Mouse (Mus musculus): ENCODE measurements around the gene Pard3b. TPM values are rescaled to one million over a fixed set of nuclear protein-coding genes. Genes with fewer than 3 reads are reported as not detected.

Pard3b gene
- polyA plus RNA-seq, 1 experiment from 2014 or later: 19.6 TPM

DNA sequence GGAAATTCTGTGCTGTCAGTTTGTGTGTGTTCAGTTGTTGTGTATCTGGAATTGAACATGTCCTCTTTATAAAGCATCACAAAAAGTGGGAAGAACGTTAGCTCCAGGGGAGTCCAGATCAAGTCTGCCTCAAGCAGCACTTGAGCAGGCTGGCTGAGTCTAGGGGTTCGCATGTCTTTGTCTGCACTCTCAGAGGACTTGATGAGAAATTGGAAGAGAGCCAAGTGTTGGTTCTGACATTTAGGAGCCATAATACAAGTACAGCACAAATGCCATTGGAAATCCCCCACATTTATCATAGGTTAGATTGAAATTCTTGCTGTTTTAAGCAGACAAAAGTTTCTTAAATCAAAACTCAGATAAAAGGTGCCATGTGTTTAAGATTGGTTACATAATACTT, 694.4 kb downstream of the Pard3b start:
- 28% methylated on average over 2 of the region's 2 CpGs for WGBS

DNA sequence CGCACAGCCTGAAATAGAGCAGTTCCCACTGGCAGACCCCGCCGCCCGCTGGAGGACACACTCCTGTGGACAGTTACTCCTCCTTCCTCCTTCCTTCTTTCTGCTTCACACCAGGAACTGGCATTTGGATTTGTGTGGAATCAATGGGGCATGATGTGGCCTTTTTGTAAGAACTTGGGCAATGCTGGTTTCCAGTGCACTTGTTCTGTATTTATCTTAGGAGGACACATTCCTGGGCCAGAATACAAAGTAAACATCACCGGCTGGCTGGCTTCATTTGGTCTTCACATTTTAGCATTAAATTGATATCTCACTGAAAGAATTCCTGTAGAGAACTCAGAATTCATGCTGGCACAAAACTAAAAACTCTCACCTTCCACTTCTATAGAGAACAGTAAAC, 695.6 kb downstream of the Pard3b start:
- 0 out of 2 replicates have a peak overlapping the region, but pooled peaks have one; percentile 18 for H3K27ac ChIP-seq (ENCODE audit: low read depth)
- H3K36me3 ChIP-seq (ENCODE audit: insufficient read depth): no peaks in the 10 kb centered on the region
- no peak overlapping the region for H3K9ac ChIP-seq
- no peak for TF ChIP-seq CTCF (IDR thresholded peaks at IDR 0.05; ENCODE audit: low read depth)
- peak; percentile 28; the same call in 1 of the 2 replicates for ATAC-seq (ENCODE audit: insufficient read depth)
- H3K4me1 ChIP-seq (ENCODE audit: insufficient read depth): peaks cover 14% of the 10 kb centered on the region
- no peaks in the 10 kb centered on the region for H3K27me3 ChIP-seq (ENCODE audit: insufficient read depth, low read length)
- DNase-seq: peak; percentile 83
- no peak overlapping the region for H3K4me2 ChIP-seq
- H3K9me3 ChIP-seq (ENCODE audit: low read depth, low read length): no peaks in the 10 kb centered on the region
- 72% methylated on average over 5 of the region's 5 CpGs for WGBS
- H3K4me3 ChIP-seq (ENCODE audit: low read depth, low read length): no peak overlapping the region

More for the DNA sequence above, 694.4 kb downstream of the Pard3b start:
- Histone ChIP-seq H3K9me3 (ENCODE audit: low read depth, low read length) (no peaks in the 10 kb centered on the region), H3K4me2 (no peak overlapping the region), H3K9ac (no peak overlapping the region), H3K4me1 (ENCODE audit: insufficient read depth) (peaks cover 14% of the 10 kb centered on the region), H3K4me3 (ENCODE audit: low read depth, low read length) (no peak overlapping the region), H3K36me3 (ENCODE audit: insufficient read depth) (no peaks in the 10 kb centered on the region), H3K27me3 (ENCODE audit: insufficient read depth, low read length) (no peaks in the 10 kb centered on the region), H3K27ac (ENCODE audit: low read depth) (no peak overlapping the region)
- no peak for ATAC-seq (ENCODE audit: insufficient read depth)
- DNase-seq: peak; percentile 35
- no peak for TF ChIP-seq CTCF (IDR thresholded peaks at IDR 0.05; ENCODE audit: low read depth)

DNA sequence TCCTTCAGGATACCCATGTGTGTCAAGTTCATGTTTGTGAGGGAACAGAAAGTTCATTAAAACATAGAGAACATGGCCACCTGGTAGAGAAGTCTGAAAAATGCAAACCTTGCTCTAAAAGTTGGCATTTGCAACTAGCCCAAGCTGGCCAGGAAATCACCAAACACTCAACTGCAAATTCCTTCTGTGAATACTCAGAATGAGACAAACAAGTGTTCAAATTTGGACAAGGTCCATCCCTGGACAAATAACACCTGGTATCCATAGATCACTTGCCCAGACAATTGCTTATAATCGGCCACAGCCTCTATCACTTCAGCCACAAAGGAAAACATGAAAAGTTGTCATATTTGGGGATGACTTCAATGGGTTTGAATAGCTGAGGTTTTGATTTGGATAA, 701.6 kb downstream of the Pard3b start:
- ATAC-seq (ENCODE audit: insufficient read depth): no peak
- TF ChIP-seq CTCF (IDR thresholded peaks at IDR 0.05; ENCODE audit: low read depth): no peak
- DNase-seq: peak; percentile 70
- 31% methylated on average over 1 of the region's 1 CpGs for WGBS
- Histone ChIP-seq H3K9me3 (ENCODE audit: low read depth, low read length) (no peaks in the 10 kb centered on the region), H3K27ac (ENCODE audit: low read depth) (no peak overlapping the region), H3K27me3 (ENCODE audit: insufficient read depth, low read length) (no peaks in the 10 kb centered on the region), H3K4me3 (ENCODE audit: low read depth, low read length) (no peak overlapping the region), H3K36me3 (ENCODE audit: insufficient read depth) (no peaks in the 10 kb centered on the region), H3K4me1 (ENCODE audit: insufficient read depth) (no peaks in the 10 kb centered on the region), H3K9ac (no peak overlapping the region), H3K4me2 (no peak overlapping the region)

DNA sequence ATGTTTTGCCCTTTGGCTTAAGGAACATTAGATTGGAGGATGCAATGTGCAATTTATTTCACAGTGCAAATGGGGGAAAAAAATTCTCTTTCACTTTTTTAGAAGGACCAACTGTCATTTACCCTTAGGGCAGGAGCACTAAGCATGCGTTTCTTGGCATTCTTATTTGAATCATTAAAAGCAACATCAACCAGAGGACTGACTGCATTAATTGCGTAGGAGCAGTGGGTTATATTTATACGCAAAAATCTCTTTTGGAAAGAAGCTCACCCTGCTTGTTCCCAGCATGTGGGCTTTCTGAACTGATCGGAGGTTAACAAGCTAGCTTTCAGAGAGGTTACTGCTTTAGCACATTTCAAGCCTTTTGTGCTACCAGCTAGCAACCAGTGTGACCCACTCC, 705.7 kb downstream of the Pard3b start:
- H3K4me3 ChIP-seq (ENCODE audit: low read depth, low read length): no peak overlapping the region
- ATAC-seq (ENCODE audit: insufficient read depth) (no peak), DNase-seq (no peak)
- no peak for TF ChIP-seq CTCF (IDR thresholded peaks at IDR 0.05; ENCODE audit: low read depth)
- H3K9me3 ChIP-seq (ENCODE audit: low read depth, low read length): no peaks in the 10 kb centered on the region
- no peaks in the 10 kb centered on the region for H3K36me3 ChIP-seq (ENCODE audit: insufficient read depth)
- H3K4me2 ChIP-seq: no peak overlapping the region
- no peak overlapping the region for H3K27ac ChIP-seq (ENCODE audit: low read depth)
- no peak overlapping the region for H3K9ac ChIP-seq
- 80% methylated on average over 4 of the region's 4 CpGs for WGBS
- H3K4me1 ChIP-seq (ENCODE audit: insufficient read depth): no peaks in the 10 kb centered on the region
- H3K27me3 ChIP-seq (ENCODE audit: insufficient read depth, low read length): no peaks in the 10 kb centered on the region

DNA sequence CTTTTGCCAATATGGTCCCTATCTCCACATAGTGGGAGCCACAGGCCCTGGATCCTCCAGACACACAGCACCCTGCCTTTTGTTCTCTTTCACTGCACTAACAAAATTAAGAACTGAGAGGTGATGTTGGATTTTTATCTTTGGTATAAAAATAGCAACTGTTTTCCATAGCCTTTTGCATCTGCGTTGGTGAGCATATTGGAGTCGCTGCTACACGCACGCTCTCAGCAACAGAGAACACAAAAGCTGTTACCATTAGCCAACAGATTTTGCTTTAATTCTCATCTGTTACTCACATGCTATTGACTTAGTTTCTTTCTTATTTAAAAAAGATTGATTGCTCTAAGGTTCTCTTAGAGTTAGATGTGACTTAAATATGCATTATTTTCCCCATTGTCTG, 709.7 kb downstream of the Pard3b start:
- Histone ChIP-seq H3K9ac (no peak overlapping the region), H3K27me3 (ENCODE audit: insufficient read depth, low read length) (no peaks in the 10 kb centered on the region), H3K9me3 (ENCODE audit: low read depth, low read length) (no peaks in the 10 kb centered on the region), H3K4me3 (ENCODE audit: low read depth, low read length) (no peak overlapping the region), H3K4me1 (ENCODE audit: insufficient read depth) (no peaks in the 10 kb centered on the region), H3K27ac (ENCODE audit: low read depth) (no peak overlapping the region), H3K36me3 (ENCODE audit: insufficient read depth) (no peaks in the 10 kb centered on the region), H3K4me2 (no peak overlapping the region)
- DNase-seq (no peak), ATAC-seq (ENCODE audit: insufficient read depth) (no peak)
- 89% methylated on average over 4 of the region's 4 CpGs for WGBS
- TF ChIP-seq CTCF (IDR thresholded peaks at IDR 0.05; ENCODE audit: low read depth): no peak

DNA sequence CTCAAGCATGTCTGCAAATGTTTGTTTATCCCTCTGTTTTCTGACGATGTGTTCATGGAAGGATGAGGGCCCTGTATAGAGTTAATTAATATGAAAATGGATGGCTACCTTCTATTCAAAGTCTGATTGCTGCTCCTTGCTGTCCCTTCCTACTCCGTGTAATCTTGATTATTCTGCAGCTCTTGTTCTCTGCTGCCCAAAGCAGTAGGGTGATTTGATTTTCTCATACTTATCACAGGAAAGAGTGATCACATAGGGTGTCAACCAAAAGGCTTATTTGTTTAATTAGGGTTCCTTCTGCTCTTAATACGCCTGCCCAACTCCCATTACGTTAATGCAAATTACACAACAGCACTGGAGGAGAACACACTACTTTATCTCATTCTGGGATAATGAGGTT, 716.9 kb downstream of the Pard3b start:
- TF ChIP-seq CTCF (IDR thresholded peaks at IDR 0.05; ENCODE audit: low read depth): no peak
- WGBS: 50% methylated on average over 4 of the region's 4 CpGs
- ATAC-seq (ENCODE audit: insufficient read depth) (no peak), DNase-seq (no peak)
- Histone ChIP-seq H3K36me3 (ENCODE audit: insufficient read depth) (no peaks in the 10 kb centered on the region), H3K4me3 (ENCODE audit: low read depth, low read length) (no peak overlapping the region), H3K9me3 (ENCODE audit: low read depth, low read length) (no peaks in the 10 kb centered on the region), H3K4me2 (no peak overlapping the region), H3K4me1 (ENCODE audit: insufficient read depth) (no peaks in the 10 kb centered on the region), H3K27me3 (ENCODE audit: insufficient read depth, low read length) (no peaks in the 10 kb centered on the region), H3K27ac (ENCODE audit: low read depth) (no peak overlapping the region), H3K9ac (no peak overlapping the region)

DNA sequence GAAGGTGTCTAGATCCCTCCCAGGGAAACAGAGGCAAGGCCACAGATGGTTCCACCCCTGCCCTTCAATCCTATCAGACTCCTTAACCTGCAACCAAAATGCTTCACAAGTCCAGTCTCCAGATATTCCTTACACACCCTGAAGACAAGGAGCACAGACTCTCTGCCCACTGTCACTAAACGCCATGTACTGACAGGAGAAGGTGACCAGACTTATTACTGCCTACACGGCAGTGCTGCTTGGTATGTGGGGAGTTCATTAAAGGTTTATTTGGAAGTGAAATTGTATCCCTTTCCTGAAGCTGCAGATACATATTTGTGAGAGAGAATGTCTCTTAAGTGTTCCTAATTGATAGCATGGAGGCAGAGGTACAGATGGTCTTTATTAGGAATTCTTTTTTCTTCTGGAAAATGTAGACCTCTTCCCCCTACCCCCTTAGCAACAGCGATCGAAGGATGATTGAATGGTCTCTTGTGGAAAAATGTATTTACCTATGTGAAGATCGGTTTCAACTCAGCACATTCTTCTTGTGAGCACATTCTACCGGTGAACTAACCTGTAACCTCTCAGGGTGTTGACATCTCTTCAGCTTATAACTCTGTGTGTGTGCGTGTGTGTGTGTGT, 735.9 kb downstream of the Pard3b start:
- no peak overlapping the region for H3K9ac ChIP-seq
- 48% methylated on average over 7 of the region's 7 CpGs for WGBS
- ATAC-seq (ENCODE audit: insufficient read depth) (no peak), DNase-seq (no peak)
- no peak for TF ChIP-seq CTCF (IDR thresholded peaks at IDR 0.05; ENCODE audit: low read depth)
- no peaks in the 10 kb centered on the region for H3K9me3 ChIP-seq (ENCODE audit: low read depth, low read length)
- no peak overlapping the region for H3K4me2 ChIP-seq
- H3K27me3 ChIP-seq (ENCODE audit: insufficient read depth, low read length): no peaks in the 10 kb centered on the region
- no peak overlapping the region for H3K27ac ChIP-seq (ENCODE audit: low read depth)
- H3K36me3 ChIP-seq (ENCODE audit: insufficient read depth): no peaks in the 10 kb centered on the region
- H3K4me3 ChIP-seq (ENCODE audit: low read depth, low read length): no peak overlapping the region
- no peaks in the 10 kb centered on the region; the same call in 1 of the 2 replicates for H3K4me1 ChIP-seq (ENCODE audit: insufficient read depth)

Data from lung, embryonic 14.5 days (tissue).